Mouse (Mus musculus) macrophage (primary cell): ENCODE measurements around the gene Rtl6. TPM values are rescaled to one million over a fixed set of nuclear protein-coding genes. Genes with fewer than 3 reads are reported as not detected.

ENCODE experiments used
- H3K27ac ChIP-seq: fragments of 350-480 bp; formaldehyde crosslinking; 2 replicates; pipeline ENCODE4 v1.9.0; 2021
- H3K36me3 ChIP-seq: fragments of 350-480 bp; formaldehyde crosslinking; 2 replicates; pipeline ENCODE4 v1.9.0; 2021; ENCODE audit errors: inconsistent target
- H3K4me3 ChIP-seq: fragments of 350-480 bp; formaldehyde crosslinking; 2 replicates; pipeline ENCODE4 v1.9.0; 2021; ENCODE audit errors: inconsistent target
- H3K79me2 ChIP-seq: fragments of 350-480 bp; formaldehyde crosslinking; 2 replicates; pipeline ENCODE4 v1.9.0; 2021; ENCODE audit errors: inconsistent target
- WGBS: methylation state at CpG from one replicate; pipeline ENCODE4 v1.1.7; 2026; ENCODE audit warnings: inconsistent platforms; ENCODE audit not compliant: missing documents; 5-methylcytosine and 5-hydroxymethylcytosine counted together
- polyA plus RNA-seq: library from polyadenylated mRNA; stranded (reverse); fragments of 250-400 nt; gene quantifications from 3 replicates; pipeline ENCODE4 v1.2.4, GENCODE M21; 2018; ENCODE audit warnings: inconsistent platforms
- total RNA-seq, 78 experiments: library from RNA; depleted of rRNA; stranded (reverse); fragments of 250-400 nt; gene quantifications; 1 replicate in 9 of 78; 2 replicates in 24 of 78; 3 replicates in 43 of 78; 4 replicates in 2 of 78; pipeline ENCODE4 v1.2.4; 2018; ENCODE audit warnings: inconsistent platforms in 56 of 78

Gene Rtl6
- 1 to 10 TPM in 3 of 26 experiments, under 1 TPM in 11, not detected in 12; 0.18 to 2.0 (median 0.61) TPM for total RNA-seq (2018; cell fraction: chromatin; rRNA removed)
- 1 to 10 TPM in 12 of 26 experiments, under 1 TPM in 14; 0.33 to 2.7 (median 0.97) TPM for total RNA-seq (2018; cell fraction: cytosol; rRNA removed)
- 1 to 10 TPM in 9 of 26 experiments, under 1 TPM in 17; 0.16 to 2.7 (median 0.65) TPM for total RNA-seq (2018; cell fraction: nucleus; rRNA removed)
- polyA plus RNA-seq = 0.41 to 1.4 TPM (median 0.95 TPM) in 3 replicates

GRCm38 (mm10) chr15:84557189-84557921, at the start of gene Rtl6:
Gene Rtl6 (minus strand): TSS chr15:84557823.
- no peaks in the 10 kb centered on the region for H3K79me2 ChIP-seq
- H3K4me3 ChIP-seq = no peak within 1 kb of the TSS
- H3K27ac ChIP-seq = no peak within 1 kb of the TSS
- 17% methylated on average over 56 of the region's 59 CpGs for WGBS
- H3K36me3 ChIP-seq = no peaks in the 10 kb centered on the region

DNA sequence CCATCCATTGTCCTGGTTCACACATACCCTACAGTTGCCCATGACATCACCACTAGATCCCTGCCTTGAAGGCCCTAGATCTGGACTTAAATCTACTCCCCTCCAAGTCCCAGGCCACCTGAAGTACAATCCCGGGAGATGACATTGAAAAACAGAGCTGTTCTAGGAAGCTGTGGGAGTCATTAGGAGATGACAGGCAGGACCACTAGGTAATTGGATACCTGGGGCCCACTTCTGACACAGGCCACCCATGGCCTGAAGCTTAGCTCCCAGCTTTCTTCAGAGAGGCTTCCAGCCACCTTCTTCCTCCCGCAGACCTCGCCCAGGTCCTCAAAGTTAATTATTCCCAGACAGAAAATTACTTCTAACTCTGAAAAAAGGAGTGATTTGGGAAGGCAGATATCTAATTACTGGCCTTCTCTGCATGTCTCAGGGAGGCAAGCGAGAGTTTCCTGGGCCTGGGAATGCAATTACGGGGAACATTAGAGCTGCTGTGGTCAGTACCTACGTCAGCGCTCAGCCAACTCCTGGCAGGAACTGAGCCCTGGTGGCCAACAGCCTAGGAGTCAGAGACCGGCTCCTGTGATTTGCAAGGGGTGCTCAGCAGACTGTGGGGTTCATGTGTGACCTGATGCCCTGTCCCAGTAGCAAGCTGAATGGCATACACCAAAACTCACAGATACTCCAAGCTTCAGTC, 45.8 kb upstream of the Rtl6 start:
- no peaks in the 10 kb centered on the region for H3K79me2 ChIP-seq
- no peak overlapping the region for H3K4me3 ChIP-seq
- no peaks in the 10 kb centered on the region for H3K36me3 ChIP-seq
- H3K27ac ChIP-seq = no peak overlapping the region
- WGBS = 95% methylated on average over 8 of the region's 8 CpGs

DNA sequence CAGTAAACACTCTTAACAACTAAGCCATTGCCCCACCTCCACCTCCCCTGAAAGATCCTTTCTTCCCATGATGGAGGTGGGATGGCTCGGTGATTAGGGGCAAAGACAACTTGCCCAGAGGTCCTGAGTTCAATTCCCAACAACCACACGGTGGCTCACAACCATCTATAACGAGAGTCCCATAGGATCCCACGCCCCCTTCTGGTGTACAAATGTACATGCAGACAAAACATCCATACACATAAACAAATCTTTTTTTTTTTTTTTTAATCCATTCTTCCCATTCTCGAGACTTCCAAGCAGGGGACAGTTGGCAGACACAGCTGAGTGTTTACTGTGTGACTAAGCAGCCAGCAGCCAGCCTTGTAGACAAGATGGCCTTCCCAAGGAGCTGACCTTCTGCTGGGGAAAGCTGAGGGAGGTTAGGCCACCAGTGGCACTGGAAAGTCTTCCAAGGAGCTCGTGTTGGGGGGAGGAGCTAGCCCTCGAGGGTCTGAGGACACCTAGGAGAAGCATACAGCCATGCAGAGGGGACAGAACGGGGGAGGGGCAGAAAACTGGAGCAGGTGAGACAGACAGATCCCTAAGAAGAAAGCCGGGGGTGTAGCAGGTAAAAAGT, 43.5 kb upstream of the Rtl6 start:
- Histone ChIP-seq H3K4me3 (no peak overlapping the region), H3K79me2 (no peaks in the 10 kb centered on the region), H3K36me3 (no peaks in the 10 kb centered on the region), H3K27ac (no peak overlapping the region)
- 80% methylated on average over 8 of the region's 9 CpGs for WGBS

DNA sequence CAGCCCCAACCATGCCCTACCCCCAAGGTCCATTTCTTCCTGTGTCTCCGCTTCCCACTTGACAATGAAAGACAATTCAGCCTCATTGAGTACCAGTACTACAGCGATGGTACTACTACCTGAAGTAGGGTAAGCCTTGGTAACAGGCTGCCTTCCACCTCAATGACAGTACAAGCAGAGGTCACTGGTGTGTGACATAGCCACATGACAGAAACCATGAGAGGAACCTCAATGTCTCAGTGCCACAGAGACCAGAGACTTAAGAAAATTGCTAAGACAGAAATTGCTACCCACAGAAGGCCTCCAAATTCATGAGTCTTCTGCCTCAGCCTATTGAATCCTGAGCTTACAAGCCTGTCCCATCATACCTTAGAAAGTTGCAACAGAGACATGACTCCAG, 41.3 kb upstream of the Rtl6 start:
- no peaks in the 10 kb centered on the region for H3K79me2 ChIP-seq
- no peak overlapping the region for H3K4me3 ChIP-seq
- no peak overlapping the region for H3K27ac ChIP-seq
- WGBS = 92% methylated on average over 2 of the region's 2 CpGs
- H3K36me3 ChIP-seq = no peaks in the 10 kb centered on the region

DNA sequence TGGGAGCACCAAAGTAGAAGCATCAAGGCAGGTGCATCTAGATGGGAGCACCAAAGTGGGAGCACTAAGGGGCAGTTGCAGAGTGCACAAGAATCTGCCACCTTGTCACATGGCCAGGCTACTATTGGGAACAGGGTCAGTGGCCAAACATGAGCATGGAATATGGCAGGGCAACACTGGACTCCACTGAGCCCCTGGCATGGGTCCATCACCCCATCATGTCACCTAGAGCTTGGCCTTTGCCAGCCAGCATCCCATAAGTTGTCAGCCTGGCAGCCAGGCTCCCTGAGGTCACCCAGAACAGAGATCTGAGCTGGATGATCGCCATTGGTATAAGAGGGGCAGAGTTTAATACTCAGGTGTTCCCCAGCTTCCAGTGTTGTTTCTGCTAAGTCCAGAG, 40.2 kb upstream of the Rtl6 start:
- 90% methylated on average over 1 of the region's 1 CpGs for WGBS
- H3K4me3 ChIP-seq = no peak overlapping the region
- H3K79me2 ChIP-seq = no peaks in the 10 kb centered on the region
- H3K36me3 ChIP-seq = no peaks in the 10 kb centered on the region
- H3K27ac ChIP-seq = no peak overlapping the region

DNA sequence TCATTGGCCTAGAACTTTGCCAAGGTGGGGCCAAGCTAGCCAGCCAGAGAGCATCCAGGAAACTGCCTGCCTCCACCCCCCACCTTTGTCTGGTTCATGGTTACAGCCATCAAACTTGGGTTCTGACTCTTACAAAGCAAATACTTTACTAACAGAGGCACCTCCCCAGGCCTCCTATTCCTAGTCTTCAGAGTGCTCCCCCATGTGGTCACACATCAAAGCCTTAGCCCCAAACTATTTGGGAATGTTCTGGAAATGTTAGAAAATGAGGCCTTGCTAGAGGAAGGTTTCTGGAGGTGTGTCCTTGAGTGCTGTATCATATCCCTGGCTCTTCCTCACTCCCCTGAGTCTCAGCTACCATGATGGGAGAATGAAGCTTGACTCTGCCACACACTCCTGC, 39.4 kb upstream of the Rtl6 start:
- Histone ChIP-seq H3K27ac (no peak overlapping the region), H3K79me2 (no peaks in the 10 kb centered on the region), H3K4me3 (no peak overlapping the region), H3K36me3 (no peaks in the 10 kb centered on the region)

DNA sequence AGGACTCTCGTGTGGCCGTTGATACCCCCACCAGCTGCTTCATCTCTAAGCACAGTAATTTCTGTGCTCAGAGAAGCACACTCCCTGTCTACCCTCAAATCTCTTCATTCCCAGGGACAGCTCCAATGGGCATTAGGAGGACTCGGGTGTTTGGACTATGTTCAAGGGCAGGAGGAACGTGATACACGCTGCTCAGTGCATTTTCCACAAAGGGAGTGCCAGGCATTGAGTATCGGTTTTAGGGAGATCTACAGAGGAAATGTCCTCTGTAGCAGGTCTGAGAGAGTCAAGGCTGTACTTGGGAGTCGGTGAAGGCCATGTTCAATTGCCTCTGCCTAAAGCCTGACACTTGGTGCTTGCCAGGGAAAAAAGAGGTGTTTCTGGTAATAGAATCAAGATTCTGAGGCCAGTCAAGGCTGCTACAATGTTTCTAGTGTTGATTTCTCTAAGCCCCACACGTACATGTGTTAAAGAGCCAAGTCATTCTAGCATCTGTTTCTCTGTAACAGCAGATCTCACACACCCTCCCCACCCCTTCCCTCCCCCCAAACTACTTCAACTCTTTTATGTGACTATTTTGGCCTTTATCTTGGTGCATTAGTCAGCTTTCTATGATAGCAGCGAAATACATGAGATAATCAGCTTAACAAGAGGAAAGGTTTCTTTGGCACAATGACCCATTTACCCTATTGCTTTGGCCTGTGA, 37.8 kb upstream of the Rtl6 start:
- Histone ChIP-seq H3K4me3 (no peak overlapping the region), H3K27ac (no peak overlapping the region), H3K79me2 (no peaks in the 10 kb centered on the region), H3K36me3 (no peaks in the 10 kb centered on the region)
- WGBS = 86% methylated on average over 9 of the region's 9 CpGs

DNA sequence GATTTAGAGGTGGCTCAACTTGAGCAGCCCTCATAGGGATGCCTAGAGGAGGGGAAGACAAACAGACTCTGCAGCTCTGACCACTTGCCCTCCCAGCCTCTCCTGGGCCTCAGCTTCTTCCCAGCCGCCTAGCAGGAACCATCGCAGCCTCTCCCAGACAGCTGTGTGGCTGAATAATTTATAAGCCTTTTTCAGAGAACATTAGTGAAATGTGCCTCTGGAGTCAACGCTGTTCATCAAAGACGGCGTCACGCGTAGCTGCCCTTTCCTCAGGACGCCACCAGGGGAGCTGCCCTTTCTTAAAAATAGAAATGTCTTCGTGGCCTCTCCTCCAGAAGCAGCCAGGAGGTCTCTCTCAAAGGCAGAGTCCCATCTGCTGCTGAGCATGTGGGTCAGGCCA, 35.9 kb upstream of the Rtl6 start:
- H3K36me3 ChIP-seq = no peaks in the 10 kb centered on the region
- H3K79me2 ChIP-seq = no peaks in the 10 kb centered on the region
- H3K27ac ChIP-seq = no peak overlapping the region
- no peak overlapping the region for H3K4me3 ChIP-seq
- WGBS = 71% methylated on average over 9 of the region's 9 CpGs

DNA sequence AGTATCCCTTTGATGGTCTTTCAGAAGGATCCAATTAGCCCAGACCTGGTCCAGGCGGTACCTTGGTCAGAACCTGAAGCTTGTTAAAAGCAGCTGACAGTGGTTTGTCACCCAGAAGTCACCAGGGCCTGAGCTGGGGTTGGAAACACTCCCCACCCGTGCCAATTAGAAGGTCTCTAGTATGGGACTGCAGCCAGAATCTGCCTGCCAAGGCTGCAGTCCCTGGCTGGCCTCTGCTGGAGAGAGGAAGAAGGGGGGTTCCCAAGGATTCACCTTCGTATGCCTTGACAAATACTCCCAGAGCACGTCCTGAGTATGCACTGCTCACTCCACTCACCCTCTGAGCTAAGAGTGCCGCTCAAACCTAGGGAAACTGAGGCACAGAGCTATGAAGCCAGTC, 34.6 kb upstream of the Rtl6 start:
- WGBS = 79% methylated on average over 5 of the region's 5 CpGs
- no peaks in the 10 kb centered on the region for H3K79me2 ChIP-seq
- no peaks in the 10 kb centered on the region for H3K36me3 ChIP-seq
- no peak overlapping the region for H3K27ac ChIP-seq
- H3K4me3 ChIP-seq = no peak overlapping the region

DNA sequence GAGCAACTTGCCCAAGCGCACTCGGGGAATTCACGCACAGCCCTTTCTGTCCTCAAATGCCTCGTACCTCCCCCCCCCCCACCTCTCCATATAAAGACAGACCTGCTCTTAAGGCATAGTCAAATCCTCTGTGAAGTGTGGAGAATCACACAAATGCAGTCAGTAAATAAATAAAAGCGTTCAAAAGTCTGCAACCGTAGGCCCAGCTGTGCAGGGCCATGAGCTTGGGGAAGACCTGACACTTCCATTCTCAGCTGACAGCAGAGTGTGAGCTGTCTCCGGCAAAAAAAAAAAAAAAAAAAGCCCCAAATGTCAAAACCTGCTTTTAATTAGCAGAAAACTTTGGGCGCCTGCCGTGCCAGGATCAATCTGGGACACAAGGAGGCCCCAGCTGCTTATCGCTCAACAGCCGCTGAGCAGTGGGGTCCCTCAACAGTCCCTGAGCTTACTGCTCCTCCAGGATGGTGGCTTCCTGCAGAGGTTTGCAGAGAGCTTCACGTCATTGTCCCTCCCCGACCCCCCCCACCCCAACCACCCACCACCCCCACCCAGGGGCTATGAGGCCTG, 34.0 kb upstream of the Rtl6 start:
- Histone ChIP-seq H3K27ac (no peak overlapping the region), H3K4me3 (no peak overlapping the region), H3K79me2 (no peaks in the 10 kb centered on the region), H3K36me3 (no peaks in the 10 kb centered on the region)
- 89% methylated on average over 12 of the region's 13 CpGs for WGBS

DNA sequence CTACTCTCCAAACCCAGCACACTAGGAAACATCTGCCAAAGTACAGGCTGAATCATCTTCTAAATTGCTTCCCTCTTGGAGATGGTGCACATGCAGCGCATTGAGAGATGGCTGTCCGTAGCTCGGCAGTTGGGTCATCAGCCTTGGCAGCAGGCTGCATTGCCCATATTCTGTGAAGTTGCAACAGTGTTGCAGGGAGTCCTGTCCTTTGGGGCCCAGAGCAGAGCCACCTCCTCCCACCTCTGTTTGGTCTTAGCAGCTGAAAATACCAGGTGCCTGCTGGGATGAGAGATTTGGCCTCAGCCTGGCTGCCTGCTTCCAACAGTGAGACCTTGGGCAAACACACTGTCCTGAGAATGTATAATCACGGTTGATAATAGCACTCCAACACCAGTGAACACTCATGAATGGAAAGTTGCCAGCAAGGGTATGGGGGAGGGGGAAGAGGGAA, 30.8 kb upstream of the Rtl6 start:
- Histone ChIP-seq H3K27ac (no peak overlapping the region), H3K4me3 (no peak overlapping the region), H3K36me3 (no peaks in the 10 kb centered on the region), H3K79me2 (no peaks in the 10 kb centered on the region)
- 64% methylated on average over 4 of the region's 4 CpGs for WGBS

- Histone ChIP-seq H3K36me3 (no peaks in the 10 kb centered on the region), H3K4me3 (no peak overlapping the region), H3K79me2 (no peaks in the 10 kb centered on the region), H3K27ac (no peak overlapping the region)
- 100% methylated on average over 1 of the region's 1 CpGs for WGBS
Observed at GRCm38 (mm10) chr15:84578607-84579006, 21.0 kb upstream of the Rtl6 start.

DNA sequence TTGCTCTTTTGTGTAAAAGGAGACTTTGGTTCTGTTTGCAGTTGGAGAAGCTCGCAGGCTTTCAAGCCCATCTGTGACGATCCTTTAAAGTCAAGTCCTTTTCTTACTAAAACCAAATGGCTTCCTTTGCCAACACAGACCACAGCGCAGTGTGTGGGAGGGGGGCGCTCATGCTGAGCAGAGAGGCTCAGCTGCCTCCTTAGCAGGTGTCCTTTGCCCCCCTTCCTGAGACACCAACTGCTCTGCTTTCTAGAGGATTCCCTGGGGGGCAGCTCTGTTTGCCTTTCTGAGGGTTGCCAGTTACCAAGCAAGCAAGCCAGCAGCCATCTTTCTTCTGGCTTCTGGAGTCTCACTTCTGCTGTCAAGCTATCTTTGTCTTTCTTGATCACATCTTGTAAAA, 19.4 kb upstream of the Rtl6 start:
- no peaks in the 10 kb centered on the region for H3K36me3 ChIP-seq
- no peak overlapping the region for H3K27ac ChIP-seq
- WGBS = 85% methylated on average over 4 of the region's 4 CpGs
- H3K79me2 ChIP-seq = no peaks in the 10 kb centered on the region
- H3K4me3 ChIP-seq = no peak overlapping the region

- no peaks in the 10 kb centered on the region for H3K36me3 ChIP-seq
- WGBS = 83% methylated on average over 17 of the region's 17 CpGs
- H3K79me2 ChIP-seq = no peaks in the 10 kb centered on the region
- H3K27ac ChIP-seq = no peak overlapping the region
- H3K4me3 ChIP-seq = no peak overlapping the region
Observed at GRCm38 (mm10) chr15:84566568-84567110, 9.0 kb upstream of the Rtl6 start.
